Mouse (Mus musculus) spleen, adult 2 months (tissue): Measurements from ENCODE around the gene Gm5294.

Experiments used
- CTCF ChIP-seq: fragments of 200-500 bp; IDR thresholded peaks from 2 replicates; pipeline ENCODE4 v1.5.1; 2011; ENCODE audit warnings: mild to moderate bottlenecking, inconsistent platforms; ENCODE audit not compliant: insufficient read depth, insufficient read length, insufficient replicate concordance; ENCODE audit errors: extremely low read depth
- POLR2A ChIP-seq: fragments of 200-500 bp; IDR thresholded peaks from 2 replicates; pipeline ENCODE4 v1.6.1; 2011; ENCODE audit warnings: low read depth, low read length, inconsistent platforms

DNA sequence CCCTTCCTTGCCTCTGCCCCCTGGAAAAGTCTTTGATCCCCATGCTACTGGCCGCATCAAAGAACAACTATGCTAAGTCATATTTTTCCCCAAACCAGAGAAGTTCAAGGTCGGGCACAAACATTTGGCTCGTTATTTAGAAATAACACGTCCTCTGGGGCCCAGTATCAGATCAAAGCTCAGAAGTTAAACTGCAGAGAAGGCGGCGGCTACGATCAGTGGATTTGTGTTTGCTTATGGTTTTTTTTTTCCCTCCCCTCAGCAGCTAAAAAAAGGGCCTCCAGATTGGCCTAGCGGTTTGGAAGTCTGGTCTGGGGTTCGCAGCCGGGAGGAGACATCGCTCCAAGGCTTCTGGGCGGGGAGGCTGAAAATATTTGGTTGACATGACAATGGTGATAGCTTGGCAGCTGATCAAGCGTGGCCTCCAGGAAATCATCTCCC, 38.0 kb downstream of the Gm5294 start:
- TF ChIP-seq POLR2A (no peak), CTCF (no peak)
